Mouse (Mus musculus): ENCODE measurements around the gene Gm17949.
A peak's percentile ranks its signal among the peaks of the same experiment; 100 is the strongest.

DNA sequence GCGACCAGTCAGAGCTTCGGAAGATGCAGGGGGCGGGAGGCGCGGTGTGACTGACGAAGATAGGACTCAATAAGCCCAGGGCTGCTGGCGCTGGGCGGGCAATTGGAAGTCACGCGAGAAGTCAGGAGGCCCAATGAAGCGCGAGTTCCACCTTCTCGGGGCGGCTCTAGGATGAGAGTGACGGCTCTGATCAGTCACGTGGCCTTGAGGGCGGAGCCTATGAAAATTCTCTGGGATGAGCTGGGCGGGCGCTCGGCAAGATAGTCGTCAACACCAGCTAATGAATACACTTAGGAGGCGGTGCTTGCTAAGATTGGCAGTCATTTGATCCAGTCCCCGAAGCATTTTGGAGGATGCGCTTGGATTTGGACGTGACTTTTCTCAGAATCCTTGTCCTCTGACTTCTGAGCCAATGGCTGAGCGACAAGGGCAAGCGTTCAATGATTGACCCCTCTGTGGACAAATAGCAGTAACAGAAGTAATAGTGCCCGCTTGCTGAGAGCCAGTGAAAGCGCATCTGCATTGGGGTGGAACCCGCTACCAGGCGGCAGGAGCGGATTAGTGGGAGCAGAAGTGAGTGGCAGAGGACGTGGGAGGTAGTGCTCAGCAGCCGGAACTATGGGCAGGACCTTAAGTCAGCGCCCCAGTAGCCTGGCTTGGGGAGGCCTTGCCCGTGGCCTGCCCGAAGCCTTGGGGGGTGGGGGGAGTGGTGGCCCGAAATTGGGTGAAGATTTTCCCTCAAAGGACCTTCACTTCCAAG is 20.6 kb downstream of the Gm17949 start:
- TF ChIP-seq CTCF (IDR thresholded peaks at IDR 0.05; ENCODE audit: borderline replicate concordance, control insufficient read depth, extremely low read depth, insufficient read depth, low read length, poor library complexity) (peak; percentile 73; the same call in 1 of the 2 replicates), POLR2A (IDR thresholded peaks at IDR 0.05; ENCODE audit: control insufficient read depth, extremely low read depth, insufficient read depth, low read length, poor library complexity) (peak; percentile 53; the same call in 1 of the 2 replicates)
